Mouse (Mus musculus) hindbrain, embryonic 13.5 days (tissue): Measurements from ENCODE around the gene Sgo1. TPM values are rescaled to one million over a fixed set of nuclear protein-coding genes. Genes with fewer than 3 reads are reported as not detected.

ENCODE experiments used
- ATAC-seq: fragments of 200-750 bp; cut with Nextera tagmentation; 2 replicates; pipeline ENCODE4 v1.8.0; 2017; ENCODE audit warnings: moderate TSS enrichment; ENCODE audit not compliant: low FRiP score
- H3K27ac ChIP-seq: fragments of 300-500 bp; sonication (generic); 2 replicates; pipeline ENCODE4 v1.5.1; 2015; ENCODE audit warnings: inconsistent platforms, mild to moderate bottlenecking, moderate library complexity
- H3K27me3 ChIP-seq: fragments of 300-500 bp; sonication (generic); 2 replicates; pipeline ENCODE4 v1.6.1; 2015; ENCODE audit warnings: mild to moderate bottlenecking, inconsistent platforms
- H3K36me3 ChIP-seq: fragments of 300-500 bp; sonication (generic); 2 replicates; pipeline ENCODE4 v1.6.1; 2015; ENCODE audit warnings: mild to moderate bottlenecking, inconsistent platforms
- H3K4me1 ChIP-seq: fragments of 300-500 bp; sonication (generic); replicated peaks from 2 replicates; pipeline ENCODE4 v1.6.1; 2015; ENCODE audit warnings: inconsistent platforms
- H3K4me2 ChIP-seq: fragments of 300-500 bp; sonication (generic); 2 replicates; pipeline ENCODE4 v1.6.1; 2015; ENCODE audit warnings: inconsistent platforms, mild to moderate bottlenecking, moderate library complexity
- H3K4me3 ChIP-seq: fragments of 300-500 bp; sonication (generic); 2 replicates; pipeline ENCODE4 v1.5.1; 2015; ENCODE audit warnings: mild to moderate bottlenecking, inconsistent platforms
- H3K9ac ChIP-seq: fragments of 300-500 bp; sonication (generic); 2 replicates; pipeline ENCODE4 v1.6.1; 2015; ENCODE audit warnings: mild to moderate bottlenecking, inconsistent platforms
- H3K9me3 ChIP-seq: fragments of 300-500 bp; sonication (generic); 2 replicates; pipeline ENCODE4 v1.6.1; 2016; ENCODE audit warnings: inconsistent platforms
- WGBS: fragments of 180-500 bp; shearing (Covaris S2); methylation state at CpG from one replicate; pipeline ENCODE4 v1.1.7; 2015; 5-methylcytosine and 5-hydroxymethylcytosine counted together
- polyA plus RNA-seq: library from polyadenylated mRNA; unstranded; fragments of >200 nt; fragmentation: Nextera tagmentation; extraction: Ambion mirVana; gene quantifications from 2 replicates; pipeline ENCODE4 v1.2.1, GENCODE M21; 2015

The Sgo1 gene
- polyA plus RNA-seq, 1 experiment from 2014 or later, result 9.0 TPM

DNA sequence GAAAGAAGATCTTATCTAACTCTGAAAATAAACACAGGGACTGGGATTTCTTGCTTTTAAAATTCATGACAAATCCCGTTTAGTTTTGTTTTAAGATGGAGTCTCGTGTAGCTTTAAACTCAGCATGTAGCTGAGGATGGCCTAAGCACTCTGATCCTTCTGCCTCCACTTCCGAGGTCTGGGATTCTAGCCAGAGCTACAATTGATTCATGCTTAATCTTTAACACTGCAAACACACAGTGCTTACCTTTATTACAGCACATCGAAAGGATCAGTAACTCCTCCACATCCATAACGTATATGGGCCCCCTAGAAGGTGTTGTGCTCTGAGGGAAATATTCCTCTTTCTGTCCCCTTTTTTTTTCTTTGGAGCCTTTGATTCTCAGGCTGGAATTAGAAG, 61.0 kb downstream of the Sgo1 start:
- Histone ChIP-seq H3K9me3 (no peaks in the 10 kb centered on the region), H3K4me3 (no peak overlapping the region), H3K27me3 (no peaks in the 10 kb centered on the region), H3K4me1 (no peaks in the 10 kb centered on the region), H3K27ac (no peak overlapping the region), H3K4me2 (no peak overlapping the region), H3K36me3 (peaks cover 38% of the 10 kb centered on the region), H3K9ac (no peak overlapping the region)
- ATAC-seq, result no peak
- WGBS, result 82% methylated on average over 5 of the region's 5 CpGs

DNA sequence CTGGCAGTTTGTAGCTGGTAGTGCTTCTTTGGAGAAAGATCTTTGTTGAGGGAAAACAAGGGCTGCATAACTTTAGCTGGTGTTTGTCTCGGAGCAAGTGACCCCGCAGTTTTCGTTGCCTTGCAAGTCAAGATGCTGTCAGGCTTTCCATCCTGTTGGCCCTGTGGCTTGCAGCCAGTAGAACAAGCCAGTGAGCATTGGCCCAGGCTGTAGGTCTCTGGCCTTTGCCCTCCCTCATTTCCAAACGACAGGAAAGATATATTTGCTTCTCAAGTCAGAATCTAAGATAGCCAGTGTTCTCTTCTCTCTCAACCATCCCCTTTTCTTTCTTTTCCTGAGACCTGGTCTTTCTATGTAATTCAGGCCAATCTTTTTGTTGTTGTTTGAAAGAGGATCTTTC, 61.6 kb downstream of the Sgo1 start:
- Histone ChIP-seq H3K4me3 (no peak overlapping the region), H3K4me1 (no peaks in the 10 kb centered on the region), H3K4me2 (no peak overlapping the region), H3K36me3 (peaks cover 32% of the 10 kb centered on the region), H3K27ac (no peak overlapping the region), H3K9me3 (no peaks in the 10 kb centered on the region), H3K27me3 (no peaks in the 10 kb centered on the region), H3K9ac (no peak overlapping the region)
- ATAC-seq, result no peak
- 81% methylated on average over 4 of the region's 4 CpGs for WGBS

GRCm38 (mm10) chr17:53626160-53626559, 63.0 kb downstream of the Sgo1 start:
- H3K27ac ChIP-seq, result no peak overlapping the region
- no peak overlapping the region for H3K9ac ChIP-seq
- no peaks in the 10 kb centered on the region for H3K4me1 ChIP-seq
- no peak for ATAC-seq
- H3K36me3 ChIP-seq, result peaks cover 24% of the 10 kb centered on the region
- no peak overlapping the region for H3K4me3 ChIP-seq
- H3K9me3 ChIP-seq, result no peaks in the 10 kb centered on the region
- H3K27me3 ChIP-seq, result no peaks in the 10 kb centered on the region
- H3K4me2 ChIP-seq, result no peak overlapping the region
- WGBS, result 93% methylated on average over 3 of the region's 3 CpGs

Other genes starting within 250 kb of the Sgo1 start
- 1.2 and 1.6 TPM in 2 replicates for gene Efhb, start 226.0 kb downstream of the Sgo1 start, polyA plus RNA-seq
- gene Rab5a, start 210.1 kb downstream of the Sgo1 start, polyA plus RNA-seq, result 97.0 and 102 TPM in 2 replicates
- gene Pp2d1, start 149.9 kb downstream of the Sgo1 start, polyA plus RNA-seq, result 0.39 and 0.43 TPM in 2 replicates
- gene Kat2b, start 122.5 kb downstream of the Sgo1 start, polyA plus RNA-seq, result 8.5 and 8.9 TPM in 2 replicates
- gene Sult1c2, start 157.0 kb upstream of the Sgo1 start, polyA plus RNA-seq, result not detected in 2 replicates